Mouse (Mus musculus) testis, adult 2 months (tissue): ENCODE measurements around the gene Rab22a.

Source experiments
- CTCF ChIP-seq: fragments of 200-500 bp; IDR thresholded peaks from 2 replicates; pipeline ENCODE4 v1.5.1; 2012; ENCODE audit warnings: low read depth, mild to moderate bottlenecking, inconsistent platforms, low read length, moderate library complexity; ENCODE audit not compliant: control insufficient read depth, insufficient read depth, insufficient replicate concordance
- POLR2A ChIP-seq: fragments of 200-500 bp; IDR thresholded peaks from 2 replicates; pipeline ENCODE4 v1.6.1; 2012; ENCODE audit warnings: low read depth, mild to moderate bottlenecking, inconsistent platforms, low read length, moderate library complexity; ENCODE audit not compliant: control insufficient read depth

GRCm38 (mm10) chr2:173641370-173641769, 18.2 kb upstream of the Rab22a start:
- TF ChIP-seq CTCF (no peak), POLR2A (no peak)
